Mouse (Mus musculus) gastrocnemius, adult 2 months (tissue): ENCODE measurements around the gene Ndufb6. TPM values are rescaled to one million over a fixed set of nuclear protein-coding genes. Genes with fewer than 3 reads are reported as not detected.

Experiments
- DNase-seq: peaks from one replicate; pipeline ENCODE4 v3.0.0; 2022
- H3K27ac ChIP-seq: fragments of 200-600 bp; 2 replicates; pipeline ENCODE4 v1.8.1; 2022; ENCODE audit warnings: mild to moderate bottlenecking
- H3K4me3 ChIP-seq: fragments of 200-600 bp; 2 replicates; pipeline ENCODE4 v1.8.1; 2022; ENCODE audit warnings: mild to moderate bottlenecking, moderate library complexity
- CTCF ChIP-seq: fragments of 200-600 bp; IDR thresholded peaks from 2 replicates; pipeline ENCODE4 v1.8.1; 2022; ENCODE audit warnings: antibody characterized with exemption, mild to moderate bottlenecking, moderate library complexity
- intact Hi-C: fragments of 180-260 bp; cut with DNase I; formaldehyde crosslinking; loops from one replicate; pipeline ENCODE4 v1.15.1; 2025
- total RNA-seq, 2 experiments: library from RNA; stranded (reverse); gene quantifications; 2 replicates each; pipeline ENCODE4 v1.2.3; 2021

Ndufb6 gene
- total RNA-seq, 2 experiments from 2014 or later, result 249 to 333 TPM

DNA sequence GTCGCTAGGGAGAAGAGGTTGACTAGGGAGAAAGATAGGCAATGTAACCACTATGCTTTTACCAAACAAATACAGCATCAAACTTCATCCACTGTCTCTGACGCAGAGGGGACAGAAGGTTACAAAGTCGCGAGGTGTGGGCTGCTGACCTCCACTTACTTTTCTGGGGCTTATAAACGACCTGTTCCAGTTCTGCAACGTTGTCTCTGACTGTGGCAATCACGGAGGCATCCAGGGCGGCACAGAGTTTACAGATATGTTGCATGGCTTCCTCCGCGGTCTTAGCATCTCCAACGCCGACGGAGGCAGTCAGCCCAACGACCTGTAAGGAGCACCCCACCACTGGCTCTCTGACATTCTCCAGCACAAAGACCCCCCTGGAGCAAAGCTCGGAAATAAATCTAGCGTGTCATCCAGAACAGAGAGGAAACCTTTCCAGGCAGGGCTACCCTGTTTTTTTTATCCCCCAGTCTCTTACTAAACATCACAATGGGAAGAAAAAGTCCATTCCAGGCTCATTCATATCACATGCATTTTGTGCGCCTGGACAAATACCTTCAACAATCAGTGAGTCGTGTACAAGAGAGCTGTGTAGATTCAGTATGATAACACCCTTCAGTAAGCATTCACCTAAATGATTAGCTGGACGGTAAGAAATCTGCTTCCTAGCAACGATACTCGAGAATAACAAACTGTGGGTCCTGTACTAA is 57.2 kb downstream of the Ndufb6 start:
- no peak for TF ChIP-seq CTCF
- no peak overlapping the region for H3K27ac ChIP-seq
- no peak for DNase-seq
- H3K4me3 ChIP-seq, result no peak overlapping the region
- intact Hi-C loops, result no loop called here

DNA sequence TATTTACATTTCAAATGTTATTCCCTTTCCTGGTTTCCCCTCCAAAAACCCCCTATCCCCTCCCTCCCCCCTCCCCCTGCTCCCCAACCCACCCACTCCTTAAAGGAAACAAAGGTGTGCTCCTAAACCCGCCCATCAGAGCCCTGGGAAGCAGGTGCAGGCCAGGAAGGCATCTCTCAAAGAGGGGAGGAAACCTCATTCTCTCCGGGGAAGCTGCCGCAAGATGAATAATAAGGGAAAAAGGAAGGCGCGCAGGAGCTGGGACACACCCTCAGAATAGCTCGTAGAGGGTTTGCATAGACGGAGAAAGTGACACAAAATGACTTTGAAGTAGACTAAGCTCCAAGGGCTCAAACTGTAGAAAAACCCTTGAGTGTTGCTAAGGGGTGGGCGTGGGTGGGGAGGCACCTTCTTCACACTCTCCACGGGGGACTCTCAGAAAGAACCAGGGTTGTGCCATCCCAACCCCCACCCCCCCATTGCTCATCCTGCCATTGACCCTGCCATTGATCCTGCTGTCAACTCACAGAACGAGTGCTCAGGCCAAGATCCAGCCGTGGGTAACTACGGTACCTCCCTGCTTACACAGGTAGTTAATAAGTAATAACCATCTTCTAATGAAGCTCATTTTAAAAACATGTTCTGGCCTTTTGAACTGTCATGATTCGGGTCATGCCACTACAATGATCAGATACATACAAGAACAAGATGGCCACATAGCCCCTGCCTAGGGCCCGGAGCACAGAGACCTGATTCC is 58.0 kb downstream of the Ndufb6 start:
- DNase-seq, result no peak

More for the DNA sequence above, 58.0 kb downstream of the Ndufb6 start:
- TF ChIP-seq CTCF, result no peak
- Histone ChIP-seq H3K4me3 (no peak overlapping the region), H3K27ac (no peak overlapping the region)
- intact Hi-C loops, result no loop called here

Other genes starting within 250 kb of the Ndufb6 start
- gene Aco1, start 136.3 kb downstream of the Ndufb6 start, total RNA-seq, result 10 to 100 TPM; 16.5 to 17.7 TPM
- 1 to 10 TPM; 2.4 to 3.0 TPM for gene Ddx58, start 39.6 kb downstream of the Ndufb6 start, total RNA-seq
- 10 to 100 TPM; 42.6 to 45.4 TPM for gene Smim27, start 9.8 kb downstream of the Ndufb6 start, total RNA-seq
- gene Topors, start 9.6 kb downstream of the Ndufb6 start, total RNA-seq, result 1 to 10 TPM; 8.3 to 8.9 TPM
- not detected for gene Tmem215, start 192.8 kb upstream of the Ndufb6 start, total RNA-seq